Mouse (Mus musculus): ENCODE measurements around the gene Acvrl1.

The Acvrl1 gene

GRCm38 (mm10) chr15:101097985-101098651, 30.2 kb upstream of the Acvrl1 start:
- ChIA-PET CTCF (interaction anchor here (0.6 to 1.8 kb wide), 12 partner anchors 20 to 289 kb away, joined by 3 to 5 read pairs (median 4); no protein-coding TSS in a partner anchor), POLR2A (interaction anchor here (0.6 to 7.5 kb wide), 18 partner anchors 12 to 1877 kb away, joined by 3 to 149 read pairs (median 3); partner anchors contain the start of gene Fignl2 (in 2 of the 4))

GRCm38 (mm10) chr15:101100996-101101395, 27.3 kb upstream of the Acvrl1 start:
- POLR2A ChIA-PET = interaction anchor here in 1 of 4 experiments (0.7 to 3.1 kb wide), 2 partner anchors 7 to 140 kb away, joined by 3 to 19 read pairs; no protein-coding TSS in a partner anchor
- CTCF ChIA-PET = interaction anchor here in 1 of 4 experiments (0.6 to 0.7 kb wide), 2 partner anchors 49 to 195 kb away, joined by 3 to 11 read pairs; no protein-coding TSS in a partner anchor

- ChIA-PET POLR2A (interaction anchor here in 2 of 4 experiments (1.9 to 3.1 kb wide), 2 partner anchors 9 to 10 kb away, joined by 6 to 19 read pairs; no protein-coding TSS in a partner anchor), CTCF (interaction anchor here in 2 of 4 experiments (0.6 to 2.7 kb wide), 4 partner anchors 9 to 318 kb away, joined by 3 to 7 read pairs (median 5); partner anchors contain the start of gene Ankrd33 (in 1 of the 2))
Observed at GRCm38 (mm10) chr15:101103605-101104304, 24.6 kb upstream of the Acvrl1 start.

- ChIA-PET CTCF (interaction anchor here in 3 of 4 experiments (0.7 to 2.7 kb wide), 18 partner anchors 9 to 348 kb away, joined by 3 to 9 read pairs (median 4); partner anchors contain the start of gene Ankrd33 (in 1 of the 3)), POLR2A (interaction anchor here in 2 of 4 experiments (0.8 to 4.9 kb wide), 11 partner anchors 8 to 129 kb away, joined by 3 to 26 read pairs (median 3); partner anchors contain the start of genes Fignl2 (in 1 of the 2) and Gm47841 (in 1 of the 2))
Observed at GRCm38 (mm10) chr15:101105496-101105994, 22.8 kb upstream of the Acvrl1 start.

- ChIA-PET POLR2A (interaction anchor here in 3 of 4 experiments (0.8 to 4.9 kb wide), 12 partner anchors 9 to 128 kb away, joined by 3 to 26 read pairs (median 3); partner anchors contain the start of genes Fignl2 (in 1 of the 3) and Gm47841 (in 1 of the 3)), CTCF (interaction anchor here in 3 of 4 experiments (0.6 to 2.7 kb wide), 19 partner anchors 10 to 349 kb away, joined by 3 to 9 read pairs (median 4); partner anchors contain the start of gene Ankrd33 (in 1 of the 3))
Observed at GRCm38 (mm10) chr15:101106011-101106410, 22.3 kb upstream of the Acvrl1 start.

GRCm38 (mm10) chr15:101107906-101108671, 20.2 kb upstream of the Acvrl1 start:
- ChIA-PET CTCF (no interaction called here), POLR2A (interaction anchor here in 1 of 4 experiments (0.6 to 4.9 kb wide), 2 partner anchors 14 to 557 kb away, joined by 3 to 26 read pairs; no protein-coding TSS in a partner anchor)

GRCm38 (mm10) chr15:101113176-101113575, 15.1 kb upstream of the Acvrl1 start:
- ChIA-PET CTCF (interaction anchor here (0.6 to 3.3 kb wide), 26 partner anchors 10 to 356 kb away, joined by 3 to 22 read pairs (median 6); no protein-coding TSS in a partner anchor), POLR2A (interaction anchor here in 3 of 4 experiments (0.8 to 2.4 kb wide), 12 partner anchors 15 to 1150 kb away, joined by 3 to 7 read pairs (median 4); no protein-coding TSS in a partner anchor)

- ChIA-PET CTCF (interaction anchor here (0.6 to 3.3 kb wide), 33 partner anchors 9 to 995 kb away, joined by 3 to 22 read pairs (median 5); partner anchors contain the start of gene Scn8a (in 1 of the 4)), POLR2A (interaction anchor here (0.6 to 2.4 kb wide), 16 partner anchors 15 to 1149 kb away, joined by 3 to 7 read pairs (median 3); partner anchors contain the start of gene Acvr1b (in 1 of the 4))
Observed at GRCm38 (mm10) chr15:101113778-101114177, 14.5 kb upstream of the Acvrl1 start.

GRCm38 (mm10) chr15:101115511-101116110, 12.7 kb upstream of the Acvrl1 start, which contains the start of gene Ankrd33:
TSS of gene Ankrd33 (plus strand) at chr15:101115755.
- CTCF ChIA-PET = interaction anchor here (0.6 to 3.3 kb wide), 14 partner anchors 10 to 662 kb away, joined by 3 to 22 read pairs (median 4); no protein-coding TSS in a partner anchor
- POLR2A ChIA-PET = interaction anchor here in 2 of 4 experiments (0.8 to 1.3 kb wide), 4 partner anchors 12 to 24 kb away, joined by 3 read pairs; no protein-coding TSS in a partner anchor

- POLR2A ChIA-PET = interaction anchor here (0.6 to 1.6 kb wide), 18 partner anchors 10 to 364 kb away, joined by 3 to 9 read pairs (median 3); partner anchors contain the start of gene Acvrl1 (in 1 of the 4)
- CTCF ChIA-PET = interaction anchor here (0.6 to 3.0 kb wide), 47 partner anchors 8 to 370 kb away, joined by 3 to 21 read pairs (median 4); partner anchors contain the start of genes Acvrl1 (in 2 of the 4) and Acvr1b (in 1 of the 4)
Observed at GRCm38 (mm10) chr15:101118399-101119125, 9.8 kb upstream of the Acvrl1 start.

GRCm38 (mm10) chr15:101121411-101122289, 6.7 kb upstream of the Acvrl1 start:
- ChIA-PET POLR2A (interaction anchor here in 1 of 4 experiments (0.6 to 1.7 kb wide), 5 partner anchors 9 to 42 kb away, joined by 3 to 6 read pairs (median 3); no protein-coding TSS in a partner anchor), CTCF (interaction anchor here in 2 of 4 experiments (0.5 to 2.1 kb wide), 6 partner anchors 12 to 262 kb away, joined by 3 to 4 read pairs (median 3); no protein-coding TSS in a partner anchor)

- ChIA-PET CTCF (interaction anchor here in 2 of 4 experiments (0.5 to 1.0 kb wide), 4 partner anchors 13 to 263 kb away, joined by 3 read pairs; no protein-coding TSS in a partner anchor), POLR2A (interaction anchor here in 2 of 4 experiments (1.1 to 1.7 kb wide), 5 partner anchors 10 to 23 kb away, joined by 3 to 5 read pairs (median 3); no protein-coding TSS in a partner anchor)
Observed at GRCm38 (mm10) chr15:101122290-101122589, 6.1 kb upstream of the Acvrl1 start.

- CTCF ChIA-PET = interaction anchor here (0.6 to 1.4 kb wide), 5 partner anchors 10 to 688 kb away, joined by 3 to 4 read pairs (median 3); no protein-coding TSS in a partner anchor
- POLR2A ChIA-PET = interaction anchor here in 2 of 4 experiments (0.7 to 1.7 kb wide), 9 partner anchors 11 to 40 kb away, joined by 3 to 5 read pairs (median 3); no protein-coding TSS in a partner anchor
Observed at GRCm38 (mm10) chr15:101123202-101123601, 5.1 kb upstream of the Acvrl1 start.

GRCm38 (mm10) chr15:101125561-101125960, 2.8 kb upstream of the Acvrl1 start:
- CTCF ChIA-PET = interaction anchor here in 3 of 4 experiments (0.5 to 1.2 kb wide), 3 partner anchors 83 to 116 kb away, joined by 3 to 7 read pairs (median 4); no protein-coding TSS in a partner anchor

More at GRCm38 (mm10) chr15:101125561-101125960, 2.8 kb upstream of the Acvrl1 start:
- POLR2A ChIA-PET = interaction anchor here in 3 of 4 experiments (0.6 to 2.1 kb wide), 5 partner anchors 12 to 68 kb away, joined by 3 to 6 read pairs (median 3); no protein-coding TSS in a partner anchor

All from embryonic stem cell, embryonic (primary cell).